Mouse (Mus musculus) gastrocnemius, postnatal 4 days (tissue): ENCODE measurements around the gene Ccno. TPM values are rescaled to one million over a fixed set of nuclear protein-coding genes. Genes with fewer than 3 reads are reported as not detected.

Experiments
- DNase-seq, 2 experiments: peaks; one replicate each; pipeline ENCODE4 v3.0.0; 2021 to 2022; ENCODE audit warnings: low spot score in 2 of 2, mixed read lengths in 2 of 2
- long read RNA-seq, 2 experiments: library from polyadenylated mRNA; stranded (forward); transcript quantifications; one replicate each; pipeline ENCODE4 v2.0.0; 2021
- total RNA-seq, 2 experiments: library from RNA; stranded (reverse); gene quantifications; 2 replicates each; pipeline ENCODE4 v1.2.3; 2021

Ccno gene
- under 1 TPM in 1 of 2 experiments, not detected in 1; 0.26 TPM for total RNA-seq
- long read RNA-seq, experiment 1 = 0 reads
- long read RNA-seq, experiment 2, partial matches to known transcripts = 0 of 2 reads
- long read RNA-seq, experiment 2, other reads (novel, unspliced or antisense) = 0 of 2 reads

DNA sequence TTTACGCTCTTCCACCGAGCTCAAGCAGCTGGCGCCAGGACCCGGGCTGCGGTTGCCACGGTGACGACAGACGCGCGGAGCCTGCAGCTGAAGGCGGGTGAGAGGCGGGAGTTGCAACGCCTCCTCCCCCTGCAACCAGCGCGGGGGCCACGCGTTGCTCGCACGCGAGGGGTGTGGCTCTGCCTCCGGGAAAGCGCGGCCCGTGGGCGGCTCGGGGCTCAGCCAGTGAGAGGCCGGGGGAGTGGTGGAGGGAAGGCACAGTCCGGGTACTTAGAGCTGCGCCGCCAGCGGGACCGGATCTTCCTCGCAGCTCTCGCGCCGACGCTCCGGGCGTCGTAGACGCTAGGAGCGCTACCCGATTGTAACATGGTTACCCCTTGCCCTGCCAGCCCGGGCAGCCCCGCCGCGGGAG is at the start of gene Ccno:
Gene Ccno (plus strand): TSS at position 271 of the 412 bp plus-strand sequence.
- peak; percentile 87 to 93 for DNase-seq

DNA sequence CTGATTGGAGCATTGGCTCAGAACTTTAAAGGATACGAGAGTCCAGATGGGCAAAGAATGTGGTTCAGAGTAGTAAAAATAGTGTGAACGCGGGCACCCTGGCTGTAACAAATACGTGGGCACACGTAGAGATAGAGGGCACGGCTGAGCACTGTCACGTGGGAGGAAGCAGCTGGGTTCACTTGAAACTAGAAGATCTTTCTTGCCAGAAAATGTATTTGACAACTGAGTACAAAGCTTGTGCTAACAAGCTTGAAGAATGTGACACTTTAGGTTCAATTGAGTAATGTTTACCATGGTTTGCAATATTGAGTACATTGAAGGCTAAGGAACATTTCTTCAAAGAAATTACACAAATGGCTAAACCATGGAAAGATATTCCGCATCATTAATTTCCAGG is 49.5 kb upstream of the Ccno start:
- no peak for DNase-seq

DNA sequence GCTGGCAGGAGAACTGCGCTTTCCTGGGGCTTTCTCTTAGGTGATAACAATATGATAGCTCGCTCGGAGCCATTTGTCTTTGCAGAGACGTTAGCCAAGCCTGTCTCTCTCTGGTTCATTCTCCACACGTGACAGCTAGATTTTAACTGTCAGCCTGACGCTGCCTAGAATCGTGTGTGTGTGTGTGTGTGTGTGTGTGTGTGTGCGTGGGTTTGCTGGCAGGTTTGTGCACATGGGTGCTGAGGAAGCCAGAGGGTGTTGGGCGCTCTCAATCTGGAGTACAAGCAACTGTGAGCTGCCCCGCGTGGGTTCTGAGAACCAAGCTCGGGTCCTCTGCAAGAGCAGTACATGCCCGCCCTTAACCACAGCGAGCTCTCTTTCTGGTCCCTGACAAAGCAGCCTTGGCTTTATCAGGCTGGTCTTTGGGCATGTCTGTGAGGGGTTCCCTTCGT is 45.7 kb upstream of the Ccno start:
- DNase-seq = no peak

DNA sequence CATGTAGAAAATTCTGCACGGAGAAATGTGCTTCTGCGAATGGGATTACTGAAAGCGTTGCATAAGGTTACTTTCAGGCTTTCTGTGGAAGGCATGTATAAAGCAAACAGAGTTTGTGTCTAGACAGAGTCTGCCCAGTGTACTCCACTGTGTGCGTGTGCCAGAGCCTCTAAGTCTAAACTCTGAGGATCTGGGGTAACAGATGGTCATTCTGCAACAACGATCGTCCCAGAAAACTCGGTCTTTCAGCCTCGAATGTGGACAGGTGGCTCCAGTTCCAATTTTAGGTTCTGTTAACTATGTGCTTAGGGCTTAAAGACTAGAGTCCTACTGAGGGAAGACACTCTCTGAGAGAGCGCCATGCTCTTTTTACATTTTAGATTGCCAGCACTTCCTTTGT is 42.3 kb upstream of the Ccno start:
- DNase-seq = no peak

DNA sequence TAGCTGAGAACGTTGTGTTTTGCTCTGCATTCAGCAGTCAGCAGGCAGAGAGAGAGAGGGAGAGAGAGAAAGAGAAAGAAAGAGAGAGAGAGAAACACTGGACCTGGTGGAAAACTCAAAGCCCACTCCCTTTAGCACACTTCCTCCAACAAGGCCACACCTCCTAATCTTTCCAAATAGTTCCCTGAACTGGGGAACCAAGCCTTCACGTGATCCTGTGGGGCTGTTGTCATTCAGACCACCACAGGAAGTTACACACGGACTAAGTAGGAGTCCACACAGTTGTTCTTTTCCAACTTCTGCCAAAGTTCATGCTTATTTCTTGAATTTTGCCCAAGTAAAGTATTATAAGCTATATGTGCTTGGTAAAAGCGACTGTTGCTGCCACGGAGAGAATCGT is 41.7 kb upstream of the Ccno start:
- no peak for DNase-seq

DNA sequence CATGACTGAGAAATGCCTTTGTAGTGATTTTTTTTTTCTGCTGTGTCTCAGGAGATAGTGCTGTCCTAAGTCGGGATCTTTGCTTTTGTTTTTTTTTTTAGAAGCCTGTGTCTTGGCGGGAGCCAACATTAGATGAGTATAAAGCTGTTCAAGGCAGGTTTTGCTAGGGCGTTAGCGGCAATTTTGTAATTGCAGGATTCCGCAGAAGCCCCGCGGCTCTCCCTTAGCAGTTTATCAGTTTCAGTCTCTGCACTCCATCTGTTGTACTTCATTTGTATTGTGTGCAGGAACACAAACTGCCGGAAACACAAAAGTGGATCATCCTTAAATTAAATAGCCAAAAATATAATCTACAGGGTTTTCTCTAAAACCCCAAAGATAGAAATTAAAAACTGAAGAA is 33.5 kb upstream of the Ccno start:
- DNase-seq = no peak

DNA sequence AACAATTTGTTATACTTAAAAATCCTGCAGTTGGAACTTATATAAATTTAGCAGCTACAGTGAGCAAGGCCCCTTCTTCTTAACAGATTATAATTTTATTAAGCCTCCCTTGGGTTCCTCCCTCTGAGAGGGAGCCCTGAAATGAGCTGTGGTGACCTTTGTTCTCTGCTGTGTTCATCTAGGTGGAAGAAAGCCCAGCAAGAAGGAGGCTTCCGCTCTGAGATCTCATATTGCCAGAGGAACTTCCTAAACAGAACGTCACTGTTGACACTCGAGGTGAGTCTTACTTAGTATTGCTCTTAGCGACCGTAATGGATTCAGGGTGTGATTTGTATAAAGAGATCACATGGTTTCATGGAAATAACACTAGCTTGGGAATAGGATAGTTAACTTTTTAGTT is 24.5 kb upstream of the Ccno start:
- DNase-seq = no peak

DNA sequence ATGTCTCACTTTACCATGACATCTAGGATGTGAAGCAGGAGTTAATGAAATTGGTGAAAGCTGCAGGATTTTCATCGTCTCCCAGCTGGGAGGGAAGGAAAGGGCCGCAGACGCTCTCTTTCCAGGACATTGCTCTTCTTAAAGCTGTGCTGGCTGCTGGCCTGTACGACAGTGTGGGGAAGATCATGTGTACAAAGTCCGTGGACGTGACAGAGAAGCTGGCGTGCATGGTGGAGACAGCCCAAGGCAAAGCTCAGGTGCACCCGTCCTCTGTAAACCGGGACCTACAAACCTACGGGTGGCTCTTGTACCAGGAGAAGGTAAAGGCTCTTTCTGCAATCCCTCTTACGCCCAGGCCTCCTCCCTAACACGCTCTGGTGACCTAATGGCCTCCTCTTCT is 23.2 kb upstream of the Ccno start:
- DNase-seq = no peak

DNA sequence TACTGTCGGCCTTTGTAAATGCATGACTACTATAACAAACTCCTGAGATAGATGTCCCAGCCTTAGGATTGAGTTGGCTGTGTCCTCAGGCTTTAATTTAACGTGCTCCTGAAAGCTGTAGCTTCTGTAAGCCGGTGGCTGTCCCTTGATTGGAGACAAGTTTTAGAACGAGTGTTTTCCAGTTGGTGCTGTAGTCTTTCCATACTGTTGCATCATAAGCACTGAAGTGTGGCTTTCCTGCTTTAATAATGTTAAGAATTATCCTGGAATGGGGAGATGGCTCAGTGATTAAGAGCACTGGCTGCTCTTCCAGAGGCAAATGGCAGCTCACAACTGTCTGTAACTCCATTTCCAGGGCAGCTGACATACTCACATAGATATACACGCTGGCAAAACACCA is 20.3 kb upstream of the Ccno start:
- no peak for DNase-seq

DNA sequence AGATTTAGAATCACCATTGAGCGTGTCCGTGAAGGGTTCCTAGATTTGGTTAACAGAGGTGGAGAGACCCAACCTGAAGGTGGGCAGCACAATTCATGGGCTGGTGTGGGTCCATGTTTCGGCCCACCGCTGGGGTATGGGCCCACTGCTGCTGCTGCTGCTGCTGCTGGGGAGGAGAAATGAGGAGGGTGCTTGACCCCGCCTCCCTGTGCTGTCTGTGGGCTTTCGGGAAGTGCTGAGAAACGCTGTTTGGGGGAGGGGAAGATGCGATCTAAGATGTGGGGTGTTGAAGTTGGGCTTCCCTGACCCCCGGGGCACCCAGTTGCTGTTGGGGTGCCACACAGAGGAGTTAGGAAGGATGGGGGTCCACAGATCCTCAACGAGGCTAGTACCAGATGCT is 10.9 kb upstream of the Ccno start:
- no peak for DNase-seq

DNA sequence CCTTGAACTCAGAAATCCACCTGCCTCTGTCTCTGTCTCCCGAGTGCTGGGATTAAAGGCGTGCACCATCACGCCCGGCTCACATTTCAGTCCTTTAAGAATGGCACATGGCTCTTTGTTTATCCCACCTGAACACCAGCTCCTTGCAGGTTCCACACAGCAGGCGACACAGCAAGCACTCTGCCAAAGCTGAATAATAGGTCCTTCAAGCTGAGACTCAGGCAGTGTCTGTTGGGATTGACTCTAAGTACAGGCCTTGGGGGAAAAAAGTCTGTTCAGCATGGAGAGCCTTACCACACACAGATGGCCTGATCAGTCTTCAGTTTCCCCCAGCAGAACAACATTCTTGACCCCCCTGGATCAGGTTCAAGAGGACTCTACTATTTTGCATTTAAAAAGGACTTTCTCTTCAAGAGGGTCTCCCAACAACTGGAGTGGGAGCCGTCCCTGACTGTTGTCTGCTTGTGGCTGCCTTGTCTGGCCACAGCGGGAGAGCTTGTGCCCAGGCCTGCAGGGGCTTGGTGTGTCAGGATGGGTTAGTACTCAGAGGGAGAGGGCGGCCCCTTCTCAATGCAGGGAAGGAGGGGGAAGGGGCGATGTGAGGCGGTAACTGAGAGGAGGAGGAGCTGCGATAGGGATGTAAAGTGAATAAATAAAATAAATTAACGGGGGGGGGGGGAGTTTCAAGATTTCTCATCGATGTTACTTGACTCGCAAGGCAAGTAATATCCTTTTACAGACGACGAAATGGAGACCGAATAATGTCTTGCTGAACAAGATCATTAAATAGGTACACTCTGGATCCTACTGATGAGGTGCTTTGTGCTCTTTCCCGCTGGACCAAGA is 1.8 kb upstream of the Ccno start:
- DNase-seq = no peak

DNA sequence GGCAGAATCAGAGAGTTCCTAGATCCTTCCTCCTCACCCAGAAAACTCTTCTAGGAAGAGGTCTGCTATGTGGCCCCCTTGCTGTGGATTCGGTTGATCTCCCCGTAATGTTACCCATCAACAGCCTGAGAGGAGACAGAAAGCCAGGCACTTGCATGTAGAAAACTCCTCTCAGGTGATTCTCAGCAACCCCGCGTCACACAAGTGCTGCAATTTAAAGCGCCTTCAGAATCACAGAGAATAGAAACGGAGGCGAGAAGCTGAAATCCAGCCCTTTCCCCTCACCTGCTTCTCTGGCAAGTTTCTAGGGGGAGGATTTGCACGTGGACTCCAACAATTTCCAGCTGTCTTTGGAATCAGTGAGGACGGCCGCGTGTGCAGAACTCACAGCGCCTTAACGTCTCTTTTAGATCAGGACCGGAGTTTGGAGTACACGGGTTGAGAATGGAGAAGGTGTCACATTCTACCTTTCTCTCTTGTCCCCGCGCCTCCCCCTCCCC is 1.1 kb upstream of the Ccno start:
- DNase-seq = no peak

DNA sequence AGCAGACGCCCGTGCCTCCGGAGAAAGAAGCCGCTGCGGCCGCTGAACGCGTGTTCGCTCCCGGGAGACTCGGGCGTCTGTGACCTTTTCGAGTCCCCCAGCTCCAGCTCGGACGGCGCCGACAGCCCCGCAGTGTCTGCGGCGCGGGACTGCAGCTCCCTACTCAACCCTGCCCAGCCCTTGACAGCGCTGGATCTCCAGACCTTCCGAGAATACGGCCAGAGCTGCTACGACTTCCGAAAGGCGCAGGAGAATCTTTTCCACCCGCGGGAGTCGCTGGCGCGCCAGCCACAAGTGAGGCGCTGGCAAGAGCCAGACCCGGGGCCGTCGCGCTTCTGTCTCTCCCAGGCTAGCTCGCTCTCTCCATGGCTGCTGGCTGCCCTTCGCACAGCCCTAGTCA is 389 bp downstream of the Ccno start:
- no peak for DNase-seq

DNA sequence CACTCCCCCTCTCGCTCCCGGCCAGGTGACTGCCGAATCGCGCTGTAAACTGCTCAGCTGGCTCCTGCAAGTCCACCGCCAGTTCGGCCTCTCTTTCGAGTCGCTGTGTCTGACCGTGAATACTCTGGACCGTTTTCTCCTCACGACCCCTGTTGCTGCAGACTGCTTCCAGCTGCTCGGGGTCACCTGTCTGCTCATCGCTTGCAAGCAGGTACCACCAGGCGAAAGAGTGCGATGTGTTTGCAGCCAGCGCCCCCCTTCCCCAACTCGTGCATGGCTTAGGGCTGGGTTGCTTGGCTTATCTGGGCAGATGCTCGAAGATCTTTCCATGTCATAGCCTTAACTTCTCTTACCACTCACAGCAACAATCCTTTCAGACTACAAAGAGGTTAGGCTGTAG is 1.3 kb downstream of the Ccno start:
- DNase-seq = no peak

DNA sequence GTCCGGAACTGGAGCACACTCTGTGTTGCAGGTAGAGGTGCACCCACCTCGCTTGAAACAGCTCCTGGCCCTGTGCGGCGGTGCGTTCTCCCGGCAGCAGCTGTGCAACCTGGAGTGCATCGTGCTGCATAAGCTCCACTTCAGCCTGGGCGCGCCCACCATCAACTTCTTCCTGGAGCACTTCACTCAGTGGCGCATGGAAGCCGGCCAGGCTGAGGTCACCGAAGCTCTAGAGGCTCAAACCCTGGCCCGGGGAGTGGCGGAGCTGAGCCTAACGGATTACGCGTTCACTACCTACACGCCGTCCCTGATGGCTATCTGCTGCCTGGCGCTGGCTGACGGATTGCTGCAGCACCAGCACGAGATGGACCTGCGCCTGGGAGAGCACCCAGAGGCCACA is 1.9 kb downstream of the Ccno start:
- DNase-seq = no peak

DNA sequence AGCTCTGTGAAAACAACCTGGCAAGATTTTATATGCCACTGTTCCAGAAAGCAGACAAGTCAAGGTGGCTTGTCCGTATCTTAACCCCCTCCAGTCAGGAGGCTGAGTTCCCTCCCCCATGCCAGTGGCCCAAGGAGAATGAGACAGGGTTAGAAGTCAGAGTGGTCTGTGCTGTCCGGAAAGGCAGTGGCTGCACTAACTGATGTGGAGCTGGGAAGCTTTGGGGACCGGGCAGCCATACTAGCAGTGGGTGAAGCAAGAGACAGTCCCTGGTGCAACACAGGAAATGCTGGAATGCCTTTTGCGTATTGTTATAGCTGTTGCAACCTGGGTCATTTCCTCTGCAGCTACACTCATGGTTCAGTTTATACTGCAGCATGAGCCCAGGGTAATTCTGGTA is 2.7 kb downstream of the Ccno start:
- DNase-seq = no peak

DNA sequence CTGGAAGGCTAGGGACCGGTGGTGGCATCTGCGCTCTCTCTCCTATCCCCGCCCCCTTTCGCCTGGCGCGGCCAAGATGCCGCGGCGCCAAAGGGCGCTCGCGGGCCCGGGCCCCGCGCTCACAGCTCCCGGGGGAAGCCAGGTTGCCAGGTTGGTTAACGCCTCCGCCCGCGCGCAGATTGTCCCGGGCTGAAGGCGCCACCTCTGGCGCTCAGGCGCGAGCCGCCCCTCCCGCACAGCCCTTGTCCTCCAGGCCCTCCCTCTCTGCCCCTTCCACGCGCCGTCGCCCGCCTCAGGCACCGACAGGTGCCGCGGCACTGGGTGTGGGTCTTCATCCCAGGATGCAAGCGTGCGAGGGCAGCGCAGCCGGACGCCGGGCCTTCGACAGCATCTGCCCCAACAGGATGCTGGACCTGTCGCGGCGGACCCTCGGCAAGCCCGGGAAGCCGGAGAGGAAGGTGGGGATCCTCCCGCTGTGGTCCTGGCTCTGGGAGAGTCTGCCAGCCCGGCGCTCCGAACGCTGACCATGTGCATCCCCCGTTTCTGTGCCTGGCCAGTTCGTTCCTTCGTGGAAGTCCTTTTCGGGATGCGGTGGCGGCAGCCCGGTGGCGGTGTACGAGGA is 6.0 kb downstream of the Ccno start, which contains the start of gene Mcidas:
Gene Mcidas (plus strand): TSS at position 315 of the 622 bp plus-strand sequence.
- DNase-seq = peak in 1 of 2 experiments; percentile 24

DNA sequence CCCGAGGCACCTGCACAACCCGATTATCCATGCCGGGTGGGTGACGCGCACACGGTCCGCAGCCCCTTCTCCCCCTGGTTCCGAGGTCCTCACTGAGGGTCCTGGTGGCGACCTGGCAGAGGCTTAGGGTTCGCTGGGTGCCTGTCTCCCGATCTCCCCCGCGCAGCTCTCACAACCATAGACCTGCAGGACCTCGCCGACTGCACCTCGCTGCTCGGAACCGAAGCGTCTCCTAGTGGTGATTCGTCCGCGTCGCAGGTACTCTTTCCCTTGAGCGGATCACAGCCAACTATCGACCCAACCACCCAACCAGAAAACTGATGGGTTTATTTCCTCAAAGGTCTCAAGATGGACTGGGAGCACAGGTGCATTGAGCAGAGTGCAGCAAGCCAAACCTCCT is 6.6 kb downstream of the Ccno start:
- DNase-seq = peak in 1 of 2 experiments; percentile 30

DNA sequence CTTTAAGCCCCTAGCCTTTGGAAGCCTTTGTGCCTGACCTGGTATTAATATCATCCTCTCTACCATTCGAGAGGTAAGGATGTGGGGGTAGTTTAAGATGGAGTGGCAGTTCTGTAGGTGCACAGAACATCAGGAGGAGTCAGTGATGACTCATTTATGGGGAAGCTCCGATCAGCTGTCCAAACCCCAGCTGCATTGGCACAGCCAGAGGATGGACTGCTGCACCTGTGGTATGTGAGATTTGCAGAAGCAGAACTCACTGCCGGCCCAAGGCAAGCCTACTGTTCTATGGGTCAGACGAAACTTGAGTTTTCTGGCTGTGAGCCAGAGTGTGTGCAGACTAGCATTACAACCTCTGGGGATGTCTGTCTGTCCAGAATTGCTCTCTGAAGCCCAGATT is 8.8 kb downstream of the Ccno start:
- no peak for DNase-seq

DNA sequence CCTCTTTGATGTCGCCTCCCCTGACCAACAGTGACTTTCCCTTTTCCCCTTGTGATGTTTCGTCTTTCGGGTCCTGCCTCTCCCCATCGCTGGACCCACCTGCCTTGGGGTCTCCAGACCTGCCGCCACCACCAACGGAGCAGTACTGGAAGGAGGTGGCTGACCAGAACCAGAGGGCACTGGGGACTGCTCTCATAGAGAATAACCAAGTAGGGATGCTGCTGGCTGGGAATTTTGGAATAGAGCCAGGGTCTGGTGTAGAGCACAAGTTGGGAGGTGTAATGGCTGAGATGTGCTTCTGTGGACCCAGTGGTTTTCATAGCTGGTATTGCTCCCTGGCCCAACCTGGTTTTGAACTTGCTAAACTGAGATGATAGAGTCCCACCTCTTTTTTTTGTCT is 9.8 kb downstream of the Ccno start:
- no peak for DNase-seq

DNA sequence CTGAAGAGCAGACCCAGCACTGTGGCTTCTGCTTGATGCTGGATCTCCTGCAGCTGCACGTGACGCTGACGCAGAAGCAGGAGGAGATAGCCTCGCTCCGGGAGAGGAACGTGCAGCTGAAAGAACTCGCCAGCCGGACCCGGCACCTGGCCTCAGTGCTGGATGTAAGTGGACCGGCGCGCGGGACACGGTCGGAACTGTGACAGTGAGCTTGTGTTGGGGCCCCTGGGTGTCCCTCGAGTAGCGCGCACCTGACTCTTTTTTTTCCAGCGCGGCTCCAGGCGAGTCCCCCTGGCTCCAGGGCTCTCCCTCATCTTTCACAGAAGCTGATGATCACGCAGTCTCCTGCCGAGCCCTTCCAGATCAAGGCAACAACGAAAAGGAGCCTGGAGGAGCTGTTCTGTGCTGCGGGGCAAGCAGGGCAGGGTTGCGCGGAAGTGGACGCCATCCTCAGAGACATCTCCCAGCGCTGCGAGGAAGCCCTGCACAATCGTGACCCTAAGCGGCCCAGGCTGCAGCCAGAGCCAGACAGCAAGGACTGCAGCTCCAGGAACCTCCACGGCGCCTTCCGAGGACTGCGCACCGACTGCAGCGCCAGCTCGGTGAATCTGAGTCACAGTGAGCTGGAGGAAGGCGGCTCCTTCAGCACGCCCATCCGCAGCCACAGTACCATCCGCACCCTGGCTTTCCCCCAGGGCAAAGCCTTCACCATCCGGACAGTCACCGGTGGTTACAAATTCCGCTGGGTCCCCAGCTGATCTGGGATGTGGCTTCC is 11.0 kb downstream of the Ccno start:
- DNase-seq = peak in 1 of 2 experiments; percentile 32
